Mouse (Mus musculus): ENCODE results near the gene Ppa2. TPM values are rescaled to one million over a fixed set of nuclear protein-coding genes. Genes with fewer than 3 reads are reported as not detected.
A peak's percentile ranks its signal among the peaks of the same experiment; 100 is the strongest.

The Ppa2 gene
- polyA plus RNA-seq, 1 experiment: 44.3 TPM

GRCm38 (mm10) chr3:133331184-133331866 lies 21.4 kb downstream of the Ppa2 start:
- Histone ChIP-seq H3K79me2 (ENCODE audit: control insufficient read depth, insufficient read depth) (no peaks in the 10 kb centered on the region), H3K36me3 (ENCODE audit: control insufficient read depth, insufficient read depth) (no peaks in the 10 kb centered on the region)
- TF ChIP-seq POLR2AphosphoS2 (IDR thresholded peaks at IDR 0.05; ENCODE audit: insufficient read length, low read depth) (no peak), MYOG (IDR thresholded peaks at IDR 0.05; ENCODE audit: control insufficient read depth in 1 of 3, insufficient read depth in 1 of 3, insufficient read length in 2 of 3, low read depth in 2 of 3) (no peak), MAX (IDR thresholded peaks at IDR 0.05; ENCODE audit: low read depth) (no peak), POLR2A (IDR thresholded peaks at IDR 0.05; ENCODE audit: insufficient read length, low read depth) (no peak), USF1 (IDR thresholded peaks at IDR 0.05; ENCODE audit: low read depth) (no peak), TCF3 (IDR thresholded peaks at IDR 0.05; ENCODE audit: insufficient read length, low read depth) (no peak)

GRCm38 (mm10) chr3:133332280-133332679 lies 22.4 kb downstream of the Ppa2 start:
- H3K79me2 ChIP-seq (ENCODE audit: control insufficient read depth, insufficient read depth): no peaks in the 10 kb centered on the region
- H3K27me3 ChIP-seq (ENCODE audit: control insufficient read depth, insufficient read depth, insufficient read length): no peaks in the 10 kb centered on the region
- no peak overlapping the region for H3K4me2 ChIP-seq (ENCODE audit: low read depth)
- no peak overlapping the region for H3ac ChIP-seq (ENCODE audit: control insufficient read depth, insufficient read length)
- no peak overlapping the region for H3K4me3 ChIP-seq
- H3K36me3 ChIP-seq (ENCODE audit: control insufficient read depth, insufficient read depth): no peaks in the 10 kb centered on the region
- TF ChIP-seq USF1 (IDR thresholded peaks at IDR 0.05; ENCODE audit: low read depth) (no peak), POLR2AphosphoS2 (IDR thresholded peaks at IDR 0.05; ENCODE audit: insufficient read length, low read depth) (no peak), E2F4 (IDR thresholded peaks at IDR 0.05; ENCODE audit: insufficient read depth) (no peak), MYOG (IDR thresholded peaks at IDR 0.05; ENCODE audit: control insufficient read depth in 1 of 3, insufficient read depth in 1 of 3, insufficient read length in 2 of 3, low read depth in 2 of 3) (no peak), CEBPB (IDR thresholded peaks at IDR 0.05; ENCODE audit: insufficient read depth, poor library complexity, severe bottlenecking) (no peak), MAX (IDR thresholded peaks at IDR 0.05; ENCODE audit: low read depth) (no peak), POLR2A (IDR thresholded peaks at IDR 0.05; ENCODE audit: insufficient read length, low read depth) (no peak), REST (IDR thresholded peaks at IDR 0.05; ENCODE audit: insufficient read depth, insufficient read length) (no peak), MYOD1 (IDR thresholded peaks at IDR 0.05; ENCODE audit: control insufficient read depth in 1 of 3, insufficient read length in 2 of 3, low read depth in 2 of 3) (no peak), TCF3 (IDR thresholded peaks at IDR 0.05; ENCODE audit: insufficient read length, low read depth) (no peak), SRF (IDR thresholded peaks at IDR 0.05; ENCODE audit: control insufficient read depth, insufficient read length, low read depth) (no peak), TCF12 (IDR thresholded peaks at IDR 0.05; ENCODE audit: insufficient read depth, poor library complexity, severe bottlenecking) (no peak)

More at GRCm38 (mm10) chr3:133331184-133331866, 21.4 kb downstream of the Ppa2 start:
- no peak overlapping the region for H3K4me2 ChIP-seq (ENCODE audit: low read depth)
- no peaks in the 10 kb centered on the region for H3K27me3 ChIP-seq (ENCODE audit: control insufficient read depth, insufficient read depth, insufficient read length)
- no peak overlapping the region for H3K4me3 ChIP-seq
- H3ac ChIP-seq (ENCODE audit: control insufficient read depth, insufficient read length): no peak overlapping the region

GRCm38 (mm10) chr3:133333267-133334170 lies 23.6 kb downstream of the Ppa2 start:
- H3K79me2 ChIP-seq (ENCODE audit: control insufficient read depth, insufficient read depth): no peaks in the 10 kb centered on the region
- no peaks in the 10 kb centered on the region for H3K27me3 ChIP-seq (ENCODE audit: control insufficient read depth, insufficient read depth, insufficient read length)
- H3K4me2 ChIP-seq (ENCODE audit: low read depth): no peak overlapping the region
- H3K36me3 ChIP-seq (ENCODE audit: control insufficient read depth, insufficient read depth): no peaks in the 10 kb centered on the region
- H3K4me3 ChIP-seq: no peak overlapping the region
- H3ac ChIP-seq (ENCODE audit: control insufficient read depth, insufficient read length): no peak overlapping the region
- TF ChIP-seq MYOD1 (IDR thresholded peaks at IDR 0.05; ENCODE audit: control insufficient read depth in 1 of 3, insufficient read length in 2 of 3, low read depth in 2 of 3): no peak
- TF ChIP-seq SRF (IDR thresholded peaks at IDR 0.05; ENCODE audit: control insufficient read depth, insufficient read length, low read depth): no peak
- no peak for TF ChIP-seq MAX (IDR thresholded peaks at IDR 0.05; ENCODE audit: low read depth)
- no peak for TF ChIP-seq TCF3 (IDR thresholded peaks at IDR 0.05; ENCODE audit: insufficient read length, low read depth)
- no peak for TF ChIP-seq POLR2A (IDR thresholded peaks at IDR 0.05; ENCODE audit: insufficient read length, low read depth)
- no peak for TF ChIP-seq CEBPB (IDR thresholded peaks at IDR 0.05; ENCODE audit: insufficient read depth, poor library complexity, severe bottlenecking)
- no peak for TF ChIP-seq POLR2AphosphoS2 (IDR thresholded peaks at IDR 0.05; ENCODE audit: insufficient read length, low read depth)

- H3K27me3 ChIP-seq (ENCODE audit: control insufficient read depth, insufficient read depth, insufficient read length): no peaks in the 10 kb centered on the region
- H3K36me3 ChIP-seq (ENCODE audit: control insufficient read depth, insufficient read depth): no peaks in the 10 kb centered on the region
- H3K79me2 ChIP-seq (ENCODE audit: control insufficient read depth, insufficient read depth): no peaks in the 10 kb centered on the region
- TF ChIP-seq SRF (IDR thresholded peaks at IDR 0.05; ENCODE audit: control insufficient read depth, insufficient read length, low read depth) (no peak), MYOG (IDR thresholded peaks at IDR 0.05; ENCODE audit: control insufficient read depth in 1 of 3, insufficient read depth in 1 of 3, insufficient read length in 2 of 3, low read depth in 2 of 3) (no peak), USF1 (IDR thresholded peaks at IDR 0.05; ENCODE audit: low read depth) (no peak), TCF3 (IDR thresholded peaks at IDR 0.05; ENCODE audit: insufficient read length, low read depth) (no peak), TCF12 (IDR thresholded peaks at IDR 0.05; ENCODE audit: insufficient read depth, poor library complexity, severe bottlenecking) (no peak)
- peak overlapping the region; percentile 8 for H3K4me2 ChIP-seq (ENCODE audit: low read depth)
- H3K4me3 ChIP-seq: no peak overlapping the region
- H3ac ChIP-seq (ENCODE audit: control insufficient read depth, insufficient read length): no peak overlapping the region
Observed at GRCm38 (mm10) chr3:133334691-133335090, 24.8 kb downstream of the Ppa2 start.

GRCm38 (mm10) chr3:133335166-133335565 lies 25.3 kb downstream of the Ppa2 start:
- Histone ChIP-seq H3ac (ENCODE audit: control insufficient read depth, insufficient read length) (no peak overlapping the region), H3K36me3 (ENCODE audit: control insufficient read depth, insufficient read depth) (no peaks in the 10 kb centered on the region), H3K27me3 (ENCODE audit: control insufficient read depth, insufficient read depth, insufficient read length) (no peaks in the 10 kb centered on the region), H3K4me2 (ENCODE audit: low read depth) (peak overlapping the region; percentile 8), H3K79me2 (ENCODE audit: control insufficient read depth, insufficient read depth) (no peaks in the 10 kb centered on the region), H3K4me3 (no peak overlapping the region)
- no peak for TF ChIP-seq SRF (IDR thresholded peaks at IDR 0.05; ENCODE audit: control insufficient read depth, insufficient read length, low read depth)
- no peak for TF ChIP-seq POLR2A (IDR thresholded peaks at IDR 0.05; ENCODE audit: insufficient read length, low read depth)
- no peak for TF ChIP-seq E2F4 (IDR thresholded peaks at IDR 0.05; ENCODE audit: insufficient read depth)
- TF ChIP-seq MYOG (IDR thresholded peaks at IDR 0.05; ENCODE audit: control insufficient read depth in 1 of 3, insufficient read depth in 1 of 3, insufficient read length in 2 of 3, low read depth in 2 of 3): peak; percentile 25 to 80 (median 72)
- TF ChIP-seq MYOD1 (IDR thresholded peaks at IDR 0.05; ENCODE audit: control insufficient read depth in 1 of 3, insufficient read length in 2 of 3, low read depth in 2 of 3): peak; percentile 83 to 93 (median 85)
- peak; percentile 15 for TF ChIP-seq TCF12 (IDR thresholded peaks at IDR 0.05; ENCODE audit: insufficient read depth, poor library complexity, severe bottlenecking)
